Mouse (Mus musculus): ENCODE measurements around the gene Gm10490.

Gm10490 gene

GRCm38 (mm10) chrX:7927116-7927515 is 17.8 kb downstream of the Gm10490 start:
- no peak for DNase-seq (ENCODE audit: low read depth)

GRCm38 (mm10) chrX:7928270-7928790 is 19.0 kb downstream of the Gm10490 start, which contains the start of gene Eras:
Eras (minus strand) TSS chrX:7928607.
- DNase-seq (ENCODE audit: low read depth) = no peak

- DNase-seq (ENCODE audit: low read depth) = no peak
Measured at GRCm38 (mm10) chrX:7936874-7937273, 27.5 kb downstream of the Gm10490 start.

GRCm38 (mm10) chrX:7937667-7938066 is 28.3 kb downstream of the Gm10490 start:
- no peak for DNase-seq (ENCODE audit: low read depth)

DNA sequence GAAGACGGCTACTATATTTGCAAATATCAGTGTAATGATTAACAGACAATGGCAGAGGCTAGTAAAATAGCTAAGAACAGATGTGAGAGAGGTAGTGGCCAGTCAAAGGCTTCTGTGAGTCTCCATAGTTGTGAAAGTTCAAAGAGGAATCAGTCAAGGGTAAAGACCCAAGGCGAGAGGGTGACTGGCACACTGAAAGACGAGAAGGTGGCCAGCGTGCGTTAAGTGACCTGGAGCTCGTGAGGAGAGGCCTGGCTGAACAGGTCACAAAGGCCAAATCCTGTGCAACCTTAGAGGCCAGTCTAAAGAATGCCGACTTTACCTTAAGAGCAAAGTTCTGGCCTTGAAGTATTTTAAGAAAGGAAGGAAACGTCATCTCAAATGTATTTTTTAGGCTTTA is 36.3 kb downstream of the Gm10490 start:
- DNase-seq (ENCODE audit: low read depth) = no peak

- DNase-seq (ENCODE audit: low read depth) = no peak
Measured at GRCm38 (mm10) chrX:7947108-7947899, 38.0 kb downstream of the Gm10490 start, which contains the start of gene Hdac6. Hdac6 (minus strand) TSS chrX:7947889.

GRCm38 (mm10) chrX:7947900-7948492 is 38.7 kb downstream of the Gm10490 start:
- peak; percentile 94 for DNase-seq (ENCODE audit: low read depth)

GRCm38 (mm10) chrX:7950091-7950490 is 40.7 kb downstream of the Gm10490 start:
- no peak for DNase-seq (ENCODE audit: low read depth)

- no peak for DNase-seq (ENCODE audit: low read depth)
Measured at GRCm38 (mm10) chrX:7958868-7959267, 49.5 kb downstream of the Gm10490 start.

Data from induced T-regulatory cell, adult 2 months (primary cell).